Mouse (Mus musculus) CH12.LX (cell line): ENCODE measurements around the gene Hpca. TPM values are rescaled to one million over a fixed set of nuclear protein-coding genes. Genes with fewer than 3 reads are reported as not detected.
A peak's percentile ranks its signal among the peaks of the same experiment; 100 is the strongest.

Source experiments
- DNase-seq: peaks from one replicate; pipeline ENCODE4 v3.0.0-alpha.2; 2013; ENCODE audit errors: extremely low read depth
- H3K27ac ChIP-seq: 2 replicates; pipeline ENCODE4 v1.5.1; 2012; ENCODE audit warnings: low read depth, mild to moderate bottlenecking, control low read depth, moderate library complexity; ENCODE audit not compliant: insufficient read depth
- H3K27me3 ChIP-seq: replicated peaks from 2 replicates; pipeline ENCODE3; 2012; ENCODE audit warnings: inconsistent platforms
- H3K36me3 ChIP-seq, 2 experiments: replicated peaks in 1 of 2; 2 replicates each; pipeline versions ENCODE3 to v1.6.1; 2012; ENCODE audit warnings: inconsistent platforms in 1 of 2, low read length in 1 of 2, mild to moderate bottlenecking in 1 of 2, mixed read lengths in 1 of 2, moderate library complexity in 1 of 2; ENCODE audit not compliant: control insufficient read depth in 1 of 2, insufficient read depth in 1 of 2
- H3K4me1 ChIP-seq, 2 experiments: 2 replicates each; pipeline ENCODE4 v1.6.1; 2012; ENCODE audit warnings: inconsistent platforms in 1 of 2, moderate library complexity in 1 of 2; ENCODE audit not compliant: insufficient read depth in 2 of 2, control insufficient read depth in 1 of 2
- H3K4me2 ChIP-seq: 2 replicates; pipeline ENCODE4 v1.6.1; 2012; ENCODE audit warnings: low read depth, mild to moderate bottlenecking, control low read depth; ENCODE audit not compliant: poor library complexity, insufficient read depth, severe bottlenecking
- H3K4me3 ChIP-seq, 3 experiments: fragments of 150-350 bp in 1 of 3; sonication (generic) in 1 of 3; replicated peaks in 1 of 3; 2 replicates each; pipeline versions ENCODE3 to v1.5.1; 2011 to 2012; ENCODE audit warnings: low read depth in 2 of 3, low read length in 2 of 3, mild to moderate bottlenecking in 2 of 3, moderate library complexity in 2 of 3, control low read depth in 1 of 3, improper control_type of control experiment in 1 of 3, inconsistent platforms in 1 of 3, mixed read lengths in 1 of 3; ENCODE audit not compliant: poor library complexity in 1 of 3
- H3K79me2 ChIP-seq: replicated peaks from 2 replicates; pipeline ENCODE4 v1.6.1; 2012; ENCODE audit warnings: mild to moderate bottlenecking, moderate library complexity; ENCODE audit not compliant: control insufficient read depth, poor library complexity, insufficient read depth, severe bottlenecking; ENCODE audit errors: extremely low read depth
- H3K9ac ChIP-seq: 2 replicates; pipeline ENCODE4 v1.6.1; 2012; ENCODE audit warnings: low read depth, mild to moderate bottlenecking, control low read depth, moderate library complexity; ENCODE audit not compliant: insufficient read depth
- H3K9me3 ChIP-seq: replicated peaks from 2 replicates; pipeline ENCODE3; 2012; ENCODE audit warnings: low read length, inconsistent platforms, mixed read lengths
- BHLHE40 ChIP-seq: IDR thresholded peaks from 2 replicates; pipeline ENCODE4 v1.6.1; 2011; ENCODE audit warnings: mild to moderate bottlenecking, low read depth, low read length, improper control_type of control experiment
- ELF1 ChIP-seq: IDR thresholded peaks from 2 replicates; pipeline ENCODE4 v1.6.1; 2014; ENCODE audit warnings: low read depth, mild to moderate bottlenecking, inconsistent platforms, low read length, improper control_type of control experiment
- GABPA ChIP-seq: IDR thresholded peaks from 2 replicates; pipeline ENCODE4 v1.6.1; 2012; ENCODE audit warnings: low read depth, low read length, improper control_type of control experiment, inconsistent platforms; ENCODE audit not compliant: insufficient replicate concordance
- JUN ChIP-seq: IDR thresholded peaks from 2 replicates; pipeline ENCODE4 v1.6.1; 2011; ENCODE audit warnings: low read depth, mild to moderate bottlenecking, low read length, improper control_type of control experiment, moderate library complexity; ENCODE audit not compliant: insufficient read depth
- MXI1 ChIP-seq: IDR thresholded peaks from 2 replicates; pipeline ENCODE4 v1.6.1; 2011; ENCODE audit warnings: mild to moderate bottlenecking, low read depth, low read length, improper control_type of control experiment
- NRF1 ChIP-seq: IDR thresholded peaks from 2 replicates; pipeline ENCODE4 v1.6.1; 2014; ENCODE audit warnings: low read depth, mild to moderate bottlenecking, inconsistent platforms, low read length, improper control_type of control experiment, moderate library complexity
- PAX5 ChIP-seq: IDR thresholded peaks from 2 replicates; pipeline ENCODE4 v1.6.1; 2012; ENCODE audit warnings: low read length, inconsistent platforms, mixed read lengths
- TBP ChIP-seq: conservative IDR thresholded peaks from 2 replicates; pipeline ENCODE4 v1.6.1; 2011; ENCODE audit warnings: low read depth, low read length, improper control_type of control experiment
- ZNF384 ChIP-seq: IDR thresholded peaks from 2 replicates; pipeline ENCODE4 v1.6.1; 2012; ENCODE audit warnings: low read depth, low read length, improper control_type of control experiment, inconsistent platforms
- dilution Hi-C: fragments of 300-500 bp; cut with MboI; formaldehyde crosslinking; loops from 2 replicates; pipeline ENCODE4 v1.14.3; 2020; ENCODE audit warnings: low sequenced_read_pairs; ENCODE audit not compliant: extremely low pct_unique_long_range_greater_than_20kb, extremely low pct_ligation_motif_present
- in situ Hi-C: fragments of 300-500 bp; cut with MboI; formaldehyde crosslinking; loops from 3 replicates; pipeline ENCODE4 v1.14.3; 2019; ENCODE audit warnings: low sequenced_read_pairs, low pct_ligation_motif_present, low pct_unique_long_range_greater_than_20kb, mixed read lengths
- polyA plus RNA-seq: library from polyadenylated mRNA; unstranded; fragments of >175 nt; gene quantifications from 2 replicates; pipeline ENCODE4 v1.2.1, GENCODE M21; 2012; ENCODE audit warnings: low read depth; ENCODE audit not compliant: insufficient read length
- total RNA-seq, 2 experiments: library from RNA; depleted of rRNA; stranded (reverse); fragments of 300-350 nt in 1 of 2; fragments of >200 nt in 1 of 2; gene quantifications; 2 replicates each; pipeline ENCODE4 v1.2.3; 2012 to 2014

Gene Hpca
- total and polyA plus RNA-seq, 3 experiments = 1.3 to 28.5 (median 2.9) TPM

- no peak overlapping the region for H3K4me2 ChIP-seq
- H3K36me3 ChIP-seq = peaks cover 0 to 32% of the 10 kb centered on the region in 2 experiments
- no peak overlapping the region for H3K9ac ChIP-seq
- H3K27ac ChIP-seq = no peak overlapping the region
- no peak for DNase-seq
- H3K4me3 ChIP-seq = no peak overlapping the region
- H3K4me1 ChIP-seq = peaks cover 13 to 45% of the 10 kb centered on the region in 2 experiments
- TF ChIP-seq ZNF384 (no peak), JUN (no peak), ELF1 (no peak), TBP (no peak), GABPA (no peak), PAX5 (no peak), MXI1 (no peak)
- no peaks in the 10 kb centered on the region for H3K79me2 ChIP-seq
- in situ Hi-C loops (loop anchor here (10.0 kb wide), 2 partner anchors 45 to 315 kb away; partner anchors contain the start of genes S100pbp and Yars), dilution Hi-C loops (no loop called here)
- no peaks in the 10 kb centered on the region for H3K9me3 ChIP-seq
- H3K27me3 ChIP-seq = peaks cover 9% of the 10 kb centered on the region
These were observed 17.8 kb upstream of the Hpca start for GRCm38 (mm10) chr4:129139642-129140041.

- H3K36me3 ChIP-seq = peaks cover 0 to 13% of the 10 kb centered on the region in 2 experiments
- H3K9ac ChIP-seq = no peak overlapping the region
- no peaks in the 10 kb centered on the region for H3K9me3 ChIP-seq
- no peak for DNase-seq
- dilution Hi-C loops = no loop called here
- no peak overlapping the region for H3K4me2 ChIP-seq
- TF ChIP-seq BHLHE40 (peak; percentile 21; the same call in 1 of the 2 replicates), NRF1 (no peak)
- TF ChIP-seq, all 38 proteins: peak for 1
- no peak overlapping the region for H3K4me3 ChIP-seq
- H3K27ac ChIP-seq = no peak overlapping the region
- no peaks in the 10 kb centered on the region for H3K79me2 ChIP-seq
- in situ Hi-C loops = loop anchor here (10.0 kb wide), 2 partner anchors 47 to 317 kb away; partner anchors contain the start of genes S100pbp and Yars
- peaks cover 13 to 44% of the 10 kb centered on the region in 2 experiments for H3K4me1 ChIP-seq
- peaks cover 19% of the 10 kb centered on the region for H3K27me3 ChIP-seq
These were observed 15.8 kb upstream of the Hpca start for GRCm38 (mm10) chr4:129137392-129138321.
